Mouse (Mus musculus): Measurements from ENCODE around the gene Grik4. TPM values are rescaled to one million over a fixed set of nuclear protein-coding genes. Genes with fewer than 3 reads are reported as not detected.

The Grik4 gene
- polyA plus RNA-seq, 1 experiment: 2.8 TPM

DNA sequence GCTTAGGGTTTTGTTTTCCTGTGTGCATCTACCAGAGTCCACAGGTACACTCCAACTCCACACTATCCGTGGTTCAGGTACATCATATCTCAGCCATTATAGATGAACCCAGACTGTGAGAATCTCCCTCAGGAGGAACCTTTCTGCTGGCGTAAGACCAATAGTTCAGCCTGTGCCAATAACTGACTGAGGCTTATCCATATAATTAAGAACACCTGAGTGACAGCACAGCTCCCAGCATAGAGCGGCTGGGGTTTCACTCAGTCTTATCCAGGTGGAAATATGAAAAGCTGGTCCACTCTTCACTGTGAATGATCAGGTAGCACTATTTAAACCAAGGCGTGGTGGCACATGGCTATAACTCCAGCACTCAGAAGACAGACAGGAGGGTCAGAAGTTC is 440.6 kb downstream of the Grik4 start:
- H3K4me1 ChIP-seq (ENCODE audit: control insufficient read depth, insufficient read depth, low read length): no peaks in the 10 kb centered on the region

DNA sequence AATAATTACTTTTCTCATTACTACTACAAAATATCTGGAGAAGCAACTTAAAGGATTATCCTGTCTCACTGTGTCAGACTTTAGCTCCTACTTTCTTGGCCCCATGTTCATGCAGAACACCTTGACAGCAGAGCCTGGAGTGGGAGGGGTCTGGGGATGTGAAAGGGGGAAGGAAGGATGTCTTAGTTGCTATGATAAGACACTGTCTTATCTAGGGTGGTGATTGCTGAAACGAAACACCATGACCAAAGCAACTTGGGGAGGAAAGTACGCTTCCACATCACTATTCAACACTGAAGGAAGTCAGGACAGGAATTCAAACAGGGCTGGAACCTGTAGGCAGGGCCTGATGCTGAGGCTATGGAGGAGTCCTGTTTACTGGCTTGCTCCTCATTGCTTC is 448.0 kb downstream of the Grik4 start:
- Histone ChIP-seq H3K4me3 (ENCODE audit: control insufficient read depth, low read depth, low read length) (no peak overlapping the region), H3K27me3 (ENCODE audit: control insufficient read depth, insufficient read depth, low read length) (no peaks in the 10 kb centered on the region), H3K27ac (ENCODE audit: control insufficient read depth, insufficient read depth, low read depth, low read length) (no peak overlapping the region), H3K36me3 (ENCODE audit: control insufficient read depth, insufficient read depth, low read length) (no peaks in the 10 kb centered on the region), H3K4me1 (ENCODE audit: control insufficient read depth, insufficient read depth, low read length) (no peaks in the 10 kb centered on the region)
- TF ChIP-seq POLR2A (IDR thresholded peaks at IDR 0.05; ENCODE audit: control insufficient read depth, low read depth, low read length) (no peak), CTCF (IDR thresholded peaks at IDR 0.05; ENCODE audit: control insufficient read depth, insufficient read depth, insufficient replicate concordance, low read depth, low read length) (no peak)

More for the DNA sequence above, 440.6 kb downstream of the Grik4 start:
- no peaks in the 10 kb centered on the region for H3K27me3 ChIP-seq (ENCODE audit: control insufficient read depth, insufficient read depth, low read length)
- no peak overlapping the region for H3K27ac ChIP-seq (ENCODE audit: control insufficient read depth, insufficient read depth, low read depth, low read length)
- TF ChIP-seq CTCF (IDR thresholded peaks at IDR 0.05; ENCODE audit: control insufficient read depth, insufficient read depth, insufficient replicate concordance, low read depth, low read length): no peak
- no peak for TF ChIP-seq POLR2A (IDR thresholded peaks at IDR 0.05; ENCODE audit: control insufficient read depth, low read depth, low read length)
- H3K36me3 ChIP-seq (ENCODE audit: control insufficient read depth, insufficient read depth, low read length): no peaks in the 10 kb centered on the region
- no peak overlapping the region for H3K4me3 ChIP-seq (ENCODE audit: control insufficient read depth, low read depth, low read length)

DNA sequence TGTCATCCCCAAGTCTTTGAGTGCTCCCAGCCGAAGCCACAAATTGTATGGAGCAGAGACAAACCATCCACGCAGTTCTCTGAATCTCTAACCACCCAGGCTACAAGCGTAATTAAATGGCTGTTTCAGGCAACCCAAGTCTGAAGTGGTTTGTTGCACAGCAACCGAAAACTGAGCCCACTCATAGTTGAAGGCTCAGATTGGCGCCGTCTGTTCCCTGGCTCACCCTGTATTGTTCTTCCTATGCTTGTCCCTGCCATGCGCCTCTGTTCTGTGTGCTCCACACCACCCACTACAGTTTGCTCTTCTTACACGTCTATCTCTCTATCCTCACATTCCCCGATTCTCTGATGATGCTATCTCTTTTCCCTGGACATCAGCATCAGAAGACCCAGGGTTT is 452.5 kb downstream of the Grik4 start:
- Histone ChIP-seq H3K36me3 (ENCODE audit: control insufficient read depth, insufficient read depth, low read length) (no peaks in the 10 kb centered on the region), H3K27ac (ENCODE audit: control insufficient read depth, insufficient read depth, low read depth, low read length) (no peak overlapping the region), H3K27me3 (ENCODE audit: control insufficient read depth, insufficient read depth, low read length) (no peaks in the 10 kb centered on the region), H3K4me3 (ENCODE audit: control insufficient read depth, low read depth, low read length) (no peak overlapping the region), H3K4me1 (ENCODE audit: control insufficient read depth, insufficient read depth, low read length) (no peaks in the 10 kb centered on the region)
- TF ChIP-seq CTCF (IDR thresholded peaks at IDR 0.05; ENCODE audit: control insufficient read depth, insufficient read depth, insufficient replicate concordance, low read depth, low read length) (no peak), POLR2A (IDR thresholded peaks at IDR 0.05; ENCODE audit: control insufficient read depth, low read depth, low read length) (no peak)

DNA sequence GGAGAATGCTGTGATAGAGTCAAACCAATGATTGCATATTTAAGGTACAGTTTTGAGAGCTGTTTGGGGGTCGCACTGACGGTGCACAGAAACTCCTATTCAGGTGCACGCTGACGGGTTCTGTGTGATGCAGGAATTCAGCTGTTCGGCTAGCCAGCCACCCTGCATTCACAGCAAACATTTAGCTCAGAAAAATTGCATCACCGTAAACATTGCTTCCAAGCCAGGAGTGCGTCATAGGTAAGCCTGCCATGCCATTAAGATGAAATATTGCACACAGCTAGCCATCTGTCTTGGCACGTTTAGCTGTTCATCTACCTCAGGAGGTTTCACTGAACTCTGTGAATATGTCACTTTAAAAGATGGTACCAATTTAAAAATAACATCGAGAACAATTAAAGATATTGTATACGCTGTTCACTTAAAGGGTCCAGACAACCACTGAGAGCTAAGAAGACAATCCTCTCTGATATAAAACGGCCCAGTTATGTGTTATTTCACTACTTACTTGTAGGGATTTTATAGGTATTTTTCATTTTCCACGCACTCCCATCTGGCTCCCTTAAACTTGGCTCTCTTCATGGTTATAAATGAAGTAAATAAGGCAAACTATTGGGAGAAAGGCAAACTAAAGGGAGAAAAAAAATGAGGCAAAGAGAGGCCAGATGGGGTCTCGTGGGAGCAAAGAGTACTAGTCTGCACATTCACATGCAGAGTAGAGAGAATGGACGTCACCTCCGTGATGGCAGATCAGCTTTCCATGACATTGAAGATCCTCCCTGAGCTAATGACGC is 453.5 kb downstream of the Grik4 start:
- no peak overlapping the region for H3K27ac ChIP-seq (ENCODE audit: control insufficient read depth, insufficient read depth, low read depth, low read length)
- no peak for TF ChIP-seq CTCF (IDR thresholded peaks at IDR 0.05; ENCODE audit: control insufficient read depth, insufficient read depth, insufficient replicate concordance, low read depth, low read length)
- TF ChIP-seq POLR2A (IDR thresholded peaks at IDR 0.05; ENCODE audit: control insufficient read depth, low read depth, low read length): no peak
- no peaks in the 10 kb centered on the region for H3K27me3 ChIP-seq (ENCODE audit: control insufficient read depth, insufficient read depth, low read length)

DNA sequence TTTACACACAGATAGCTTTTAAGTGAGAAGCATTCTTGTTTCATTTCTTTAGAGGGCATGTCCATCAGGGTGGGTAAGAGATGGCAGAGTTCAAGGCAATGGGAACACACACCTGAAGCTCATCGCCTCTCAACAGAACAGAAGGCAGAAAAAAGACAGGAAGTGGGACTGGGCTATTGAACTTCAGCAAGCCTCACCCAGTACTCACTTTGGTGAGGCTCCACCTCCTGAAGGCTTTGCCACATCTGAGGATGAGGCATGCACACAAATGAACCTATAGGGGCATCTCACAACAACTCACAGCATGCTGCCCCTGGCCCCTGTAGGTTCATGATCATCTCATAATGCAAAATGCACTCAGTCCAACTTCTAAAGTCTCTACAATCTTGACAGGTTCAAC is 456.2 kb downstream of the Grik4 start:
- Histone ChIP-seq H3K4me1 (ENCODE audit: control insufficient read depth, insufficient read depth, low read length) (no peaks in the 10 kb centered on the region), H3K4me3 (ENCODE audit: control insufficient read depth, low read depth, low read length) (no peak overlapping the region), H3K27ac (ENCODE audit: control insufficient read depth, insufficient read depth, low read depth, low read length) (no peak overlapping the region), H3K27me3 (ENCODE audit: control insufficient read depth, insufficient read depth, low read length) (no peaks in the 10 kb centered on the region), H3K36me3 (ENCODE audit: control insufficient read depth, insufficient read depth, low read length) (no peaks in the 10 kb centered on the region)
- TF ChIP-seq CTCF (IDR thresholded peaks at IDR 0.05; ENCODE audit: control insufficient read depth, insufficient read depth, insufficient replicate concordance, low read depth, low read length): no peak
- no peak for TF ChIP-seq POLR2A (IDR thresholded peaks at IDR 0.05; ENCODE audit: control insufficient read depth, low read depth, low read length)

More for the DNA sequence above, 453.5 kb downstream of the Grik4 start:
- H3K4me1 ChIP-seq (ENCODE audit: control insufficient read depth, insufficient read depth, low read length): no peaks in the 10 kb centered on the region
- no peaks in the 10 kb centered on the region for H3K36me3 ChIP-seq (ENCODE audit: control insufficient read depth, insufficient read depth, low read length)
- H3K4me3 ChIP-seq (ENCODE audit: control insufficient read depth, low read depth, low read length): no peak overlapping the region

DNA sequence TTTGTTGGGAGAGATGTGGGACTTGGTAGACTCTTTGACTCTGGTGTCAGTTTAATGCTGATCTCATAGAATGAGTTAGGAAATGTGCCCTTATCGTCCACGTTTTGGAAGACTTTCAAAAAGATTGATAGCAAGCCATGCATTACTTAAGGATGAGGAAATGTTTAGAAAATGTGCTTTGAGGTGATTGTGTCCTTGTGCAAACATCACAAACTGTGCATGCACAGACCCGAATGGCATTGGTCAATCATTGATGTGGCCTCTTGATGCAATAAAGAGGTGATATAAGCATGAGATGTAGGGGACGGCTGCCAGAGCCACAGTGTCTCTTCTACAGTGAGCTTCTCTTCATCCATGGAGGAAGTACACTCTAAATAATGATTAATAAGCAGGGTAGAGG is 457.4 kb downstream of the Grik4 start:
- TF ChIP-seq POLR2A (IDR thresholded peaks at IDR 0.05; ENCODE audit: control insufficient read depth, low read depth, low read length) (no peak), CTCF (IDR thresholded peaks at IDR 0.05; ENCODE audit: control insufficient read depth, insufficient read depth, insufficient replicate concordance, low read depth, low read length) (no peak)
- Histone ChIP-seq H3K36me3 (ENCODE audit: control insufficient read depth, insufficient read depth, low read length) (no peaks in the 10 kb centered on the region), H3K27ac (ENCODE audit: control insufficient read depth, insufficient read depth, low read depth, low read length) (no peak overlapping the region), H3K27me3 (ENCODE audit: control insufficient read depth, insufficient read depth, low read length) (no peaks in the 10 kb centered on the region), H3K4me1 (ENCODE audit: control insufficient read depth, insufficient read depth, low read length) (no peaks in the 10 kb centered on the region), H3K4me3 (ENCODE audit: control insufficient read depth, low read depth, low read length) (no peak overlapping the region)

DNA sequence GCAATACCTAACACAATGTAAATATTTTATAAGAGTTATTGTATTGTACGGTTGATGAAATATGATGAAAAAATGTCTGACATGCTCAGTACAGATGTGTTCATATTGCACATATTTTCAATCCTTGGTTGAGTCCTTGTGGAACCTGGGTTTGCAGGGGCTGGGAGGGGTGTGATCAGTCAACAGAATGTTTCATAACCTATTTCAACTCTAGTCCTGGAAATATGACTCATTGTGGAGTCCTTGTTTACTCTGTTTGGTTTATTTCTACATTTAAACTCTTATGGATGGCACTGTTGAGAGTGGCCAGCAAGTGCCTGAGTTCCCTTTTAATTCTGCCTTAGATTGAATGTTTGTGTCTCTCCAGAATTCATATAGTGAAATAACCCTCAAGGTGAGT is 459.6 kb downstream of the Grik4 start:
- no peak for TF ChIP-seq CTCF (IDR thresholded peaks at IDR 0.05; ENCODE audit: control insufficient read depth, insufficient read depth, insufficient replicate concordance, low read depth, low read length)
- TF ChIP-seq POLR2A (IDR thresholded peaks at IDR 0.05; ENCODE audit: control insufficient read depth, low read depth, low read length): no peak
- Histone ChIP-seq H3K36me3 (ENCODE audit: control insufficient read depth, insufficient read depth, low read length) (no peaks in the 10 kb centered on the region), H3K27me3 (ENCODE audit: control insufficient read depth, insufficient read depth, low read length) (no peaks in the 10 kb centered on the region), H3K27ac (ENCODE audit: control insufficient read depth, insufficient read depth, low read depth, low read length) (no peak overlapping the region), H3K4me1 (ENCODE audit: control insufficient read depth, insufficient read depth, low read length) (no peaks in the 10 kb centered on the region), H3K4me3 (ENCODE audit: control insufficient read depth, low read depth, low read length) (no peak overlapping the region)
